Mouse (Mus musculus) stomach, embryonic 15.5 days (tissue): Measurements from ENCODE around the gene Etnk2. TPM values are rescaled to one million over a fixed set of nuclear protein-coding genes. Genes with fewer than 3 reads are reported as not detected.

Experiments
- ATAC-seq: fragments of 200-750 bp; cut with Nextera tagmentation; 2 replicates; pipeline ENCODE4 v1.8.0; 2017; ENCODE audit warnings: low read depth, moderate number of reproducible peaks, moderate TSS enrichment; ENCODE audit not compliant: insufficient read depth, low FRiP score
- H3K27ac ChIP-seq: fragments of 300-500 bp; sonication (generic); 2 replicates; pipeline ENCODE4 v1.5.1; 2015; ENCODE audit warnings: mild to moderate bottlenecking, inconsistent platforms
- H3K27me3 ChIP-seq: fragments of 300-500 bp; sonication (generic); replicated peaks from 2 replicates; pipeline ENCODE4 v1.6.1; 2015; ENCODE audit warnings: inconsistent platforms
- H3K36me3 ChIP-seq: fragments of 300-500 bp; sonication (generic); 2 replicates; pipeline ENCODE4 v1.6.1; 2015; ENCODE audit warnings: inconsistent platforms
- H3K4me1 ChIP-seq: fragments of 300-500 bp; sonication (generic); 2 replicates; pipeline ENCODE4 v1.6.1; 2015; ENCODE audit warnings: inconsistent platforms
- H3K4me2 ChIP-seq: fragments of 300-500 bp; sonication (generic); 2 replicates; pipeline ENCODE4 v1.6.1; 2015; ENCODE audit warnings: mild to moderate bottlenecking, inconsistent platforms
- H3K4me3 ChIP-seq: fragments of 300-500 bp; sonication (generic); replicated peaks from 2 replicates; pipeline ENCODE4 v1.5.1; 2015; ENCODE audit warnings: inconsistent platforms
- H3K9ac ChIP-seq: fragments of 300-500 bp; sonication (generic); 2 replicates; pipeline ENCODE4 v1.6.1; 2015; ENCODE audit warnings: inconsistent platforms
- H3K9me3 ChIP-seq: fragments of 300-500 bp; sonication (generic); 2 replicates; pipeline ENCODE4 v1.6.1; 2016; ENCODE audit warnings: inconsistent platforms
- WGBS: fragments of 180-500 bp; shearing (Covaris S2); methylation state at CpG from one replicate; pipeline ENCODE4 v1.1.7; 2015; 5-methylcytosine and 5-hydroxymethylcytosine counted together
- polyA plus RNA-seq: library from polyadenylated mRNA; unstranded; fragments of >200 nt; fragmentation: Nextera tagmentation; extraction: Ambion mirVana; gene quantifications from 2 replicates; pipeline ENCODE4 v1.2.1, GENCODE M21; 2015

Etnk2 gene
- polyA plus RNA-seq, 1 experiment from 2014 or later: 6.4 TPM

DNA sequence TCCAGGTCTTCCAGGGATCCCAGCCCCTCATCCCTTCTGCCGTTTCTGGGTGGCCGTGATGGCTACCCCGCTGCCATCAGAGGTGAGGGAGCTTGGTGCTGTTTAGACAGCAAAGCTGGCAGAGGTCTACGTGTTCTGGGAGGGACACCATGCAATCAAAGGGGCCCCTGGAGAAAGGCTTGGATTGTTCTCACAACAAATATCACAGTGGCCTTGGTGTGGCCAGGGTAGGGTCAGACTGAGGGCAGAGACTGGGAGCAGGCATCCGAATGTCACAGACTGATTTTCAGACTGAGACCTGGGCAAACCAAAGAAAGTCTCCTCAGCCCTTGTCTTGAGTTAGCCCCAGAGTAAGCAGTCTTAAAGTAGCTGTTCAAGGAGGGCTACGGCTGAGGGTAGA, 8.1 kb downstream of the Etnk2 start:
- Histone ChIP-seq H3K27me3 (no peaks in the 10 kb centered on the region), H3K4me3 (no peak overlapping the region), H3K9ac (no peak overlapping the region), H3K4me1 (peaks cover 9% of the 10 kb centered on the region), H3K9me3 (no peaks in the 10 kb centered on the region), H3K27ac (no peak overlapping the region), H3K4me2 (no peak overlapping the region), H3K36me3 (no peaks in the 10 kb centered on the region)
- no peak for ATAC-seq
- 72% methylated on average over 6 of the region's 6 CpGs for WGBS

DNA sequence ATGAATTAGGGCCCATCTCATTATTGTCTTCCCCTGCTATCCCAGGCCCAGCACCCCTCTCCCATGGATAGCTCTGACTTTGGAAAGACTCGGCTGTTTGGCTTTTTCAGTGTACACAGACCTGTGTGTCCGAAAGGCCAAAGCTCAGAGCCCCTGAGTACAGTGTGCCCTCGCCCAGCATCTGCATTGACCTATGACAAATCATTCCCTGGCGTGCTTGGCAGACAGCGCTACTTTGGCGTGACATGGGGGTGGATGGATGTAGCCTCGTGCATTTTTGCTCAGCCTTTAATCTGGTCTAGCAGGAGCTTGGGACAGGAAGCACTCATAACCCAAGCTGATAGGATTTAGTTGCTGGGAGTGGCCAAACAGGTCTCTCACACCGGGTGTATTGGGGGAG, 8.7 kb downstream of the Etnk2 start:
- 39% methylated on average over 8 of the region's 8 CpGs for WGBS
- no peak overlapping the region for H3K9ac ChIP-seq
- no peak overlapping the region for H3K27ac ChIP-seq
- ATAC-seq: no peak
- no peaks in the 10 kb centered on the region for H3K9me3 ChIP-seq
- H3K4me1 ChIP-seq: peaks cover 9% of the 10 kb centered on the region
- no peak overlapping the region for H3K4me2 ChIP-seq
- no peaks in the 10 kb centered on the region for H3K27me3 ChIP-seq
- H3K36me3 ChIP-seq: no peaks in the 10 kb centered on the region
- H3K4me3 ChIP-seq: no peak overlapping the region

DNA sequence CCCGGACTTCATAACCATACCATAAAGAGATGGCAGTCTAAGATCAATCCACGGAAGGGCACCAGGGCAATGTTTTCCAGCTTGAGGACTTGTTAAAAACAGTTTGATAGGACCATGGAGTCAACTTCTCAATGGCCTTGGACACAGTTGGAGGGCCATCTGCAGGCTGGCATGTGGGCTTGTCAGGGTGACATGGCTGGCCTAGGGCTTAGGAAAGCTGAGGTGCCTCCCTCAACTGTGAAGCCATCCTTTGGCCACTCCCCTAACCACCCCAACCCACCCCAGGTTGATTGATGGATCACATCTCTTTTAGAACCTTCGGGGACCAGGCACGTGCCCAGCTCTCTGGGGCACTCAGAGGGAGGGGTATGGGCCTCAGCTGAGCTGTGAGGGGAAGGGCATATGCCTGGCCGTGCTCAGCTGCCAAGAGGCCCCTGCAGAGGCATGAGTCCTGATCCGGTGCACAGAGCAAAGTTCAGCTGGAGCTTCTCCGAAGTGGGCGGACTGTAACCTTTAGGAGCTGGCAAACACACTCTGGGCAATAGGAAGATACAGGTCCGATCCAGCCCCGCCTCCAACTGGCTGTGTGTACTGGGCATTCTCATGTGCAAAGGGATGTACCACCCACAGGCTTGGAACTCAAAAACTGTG, 12.4 kb downstream of the Etnk2 start:
- Histone ChIP-seq H3K4me2 (no peak overlapping the region), H3K9ac (no peak overlapping the region), H3K9me3 (no peaks in the 10 kb centered on the region), H3K4me3 (no peak overlapping the region), H3K4me1 (peaks cover 15% of the 10 kb centered on the region), H3K36me3 (no peaks in the 10 kb centered on the region), H3K27me3 (no peaks in the 10 kb centered on the region), H3K27ac (no peak overlapping the region)
- peak; percentile 32; the same call in 1 of the 2 replicates for ATAC-seq
- 52% methylated on average over 10 of the region's 10 CpGs for WGBS

DNA sequence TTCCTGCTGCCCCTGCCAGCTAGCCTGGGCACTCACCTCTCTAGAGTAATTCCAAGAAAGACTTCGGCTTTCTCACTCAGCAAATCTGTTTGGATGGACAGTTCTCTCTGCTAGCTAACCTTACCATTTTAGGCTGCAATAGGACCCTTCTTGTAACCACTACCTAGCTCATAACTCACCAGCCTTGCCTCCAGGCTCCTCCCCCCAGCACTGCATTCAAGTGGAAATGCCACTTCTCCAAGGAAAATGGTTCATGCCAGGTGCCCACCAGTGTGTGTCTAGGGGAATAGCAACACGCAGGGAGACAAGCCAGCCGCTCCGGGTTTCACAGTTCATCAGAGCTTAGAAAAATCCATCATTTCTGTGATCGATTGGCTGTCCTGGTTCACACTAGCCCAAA, 14.2 kb downstream of the Etnk2 start:
- no peak for ATAC-seq
- no peak overlapping the region for H3K4me3 ChIP-seq
- H3K27me3 ChIP-seq: no peaks in the 10 kb centered on the region
- no peaks in the 10 kb centered on the region for H3K9me3 ChIP-seq
- H3K36me3 ChIP-seq: no peaks in the 10 kb centered on the region
- no peak overlapping the region for H3K9ac ChIP-seq
- peaks cover 15% of the 10 kb centered on the region for H3K4me1 ChIP-seq
- H3K4me2 ChIP-seq: no peak overlapping the region
- H3K27ac ChIP-seq: no peak overlapping the region
- WGBS: 82% methylated on average over 5 of the region's 5 CpGs

DNA sequence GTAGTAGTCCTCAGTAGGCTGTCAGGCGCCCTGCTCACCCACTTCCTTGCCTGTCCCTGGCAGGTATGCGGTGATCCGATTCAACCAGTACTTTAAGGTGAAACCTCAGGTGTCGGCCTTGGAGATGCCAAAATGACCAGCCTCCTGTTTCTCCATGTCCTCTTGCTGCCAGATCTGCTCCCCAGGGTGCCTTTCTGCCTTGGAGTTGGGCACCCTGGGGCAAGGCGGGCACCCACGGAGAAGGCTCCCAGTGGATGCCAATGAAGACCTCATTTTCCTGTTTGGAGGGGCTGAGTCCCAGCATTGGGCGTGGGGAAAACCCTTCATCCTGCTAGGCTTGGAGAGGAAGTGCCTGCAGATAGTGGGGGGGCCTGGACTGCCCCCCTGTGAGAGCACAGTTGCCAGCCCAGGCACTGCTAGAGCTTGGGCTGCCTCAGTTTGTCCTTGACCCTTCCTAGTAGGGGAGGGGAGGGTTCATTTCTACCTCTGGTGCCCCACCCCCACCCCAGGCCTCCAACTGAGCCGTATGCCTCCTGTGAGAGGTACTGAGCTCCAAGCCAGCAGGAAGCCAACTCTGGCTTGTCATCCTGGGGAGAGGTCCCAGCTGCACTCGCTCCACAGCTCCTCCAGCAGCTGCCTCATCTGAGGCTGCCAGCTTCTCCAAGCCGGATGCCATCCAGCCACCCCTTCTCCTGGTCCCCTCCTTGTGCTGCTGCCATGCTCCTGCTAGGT, 16.0 kb downstream of the Etnk2 start:
- no peaks in the 10 kb centered on the region for H3K9me3 ChIP-seq
- peaks cover 15% of the 10 kb centered on the region for H3K4me1 ChIP-seq
- ATAC-seq: no peak
- no peak overlapping the region for H3K9ac ChIP-seq
- no peak overlapping the region for H3K4me3 ChIP-seq
- no peak overlapping the region for H3K4me2 ChIP-seq
- H3K27me3 ChIP-seq: no peaks in the 10 kb centered on the region
- WGBS: 63% methylated on average over 10 of the region's 10 CpGs
- H3K36me3 ChIP-seq: peaks cover 4% of the 10 kb centered on the region; the same call in 1 of the 2 replicates
- no peak overlapping the region for H3K27ac ChIP-seq

DNA sequence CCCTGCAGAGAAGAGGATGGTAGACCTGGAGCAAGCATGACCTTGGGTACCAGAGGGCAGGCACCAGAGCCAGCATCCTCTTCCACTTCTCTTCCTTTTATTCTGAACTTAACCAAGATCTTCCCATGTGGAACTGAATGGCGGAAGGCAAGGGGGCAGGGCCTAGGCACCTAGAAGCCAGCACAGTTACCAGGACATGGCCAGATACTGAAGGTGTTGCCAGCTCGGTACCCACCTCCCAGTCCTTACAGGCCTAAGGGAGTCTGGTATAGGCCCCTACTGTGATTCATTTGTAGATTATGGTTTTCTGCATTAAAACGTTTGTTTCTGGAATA, 16.6 kb downstream of the Etnk2 start:
- Histone ChIP-seq H3K27ac (no peak overlapping the region), H3K4me3 (no peak overlapping the region), H3K4me2 (no peak overlapping the region), H3K27me3 (no peaks in the 10 kb centered on the region), H3K4me1 (peaks cover 15% of the 10 kb centered on the region), H3K9me3 (no peaks in the 10 kb centered on the region), H3K9ac (no peak overlapping the region), H3K36me3 (peaks cover 6% of the 10 kb centered on the region; the same call in 1 of the 2 replicates)
- ATAC-seq: no peak
- WGBS: 80% methylated on average over 3 of the region's 3 CpGs

DNA sequence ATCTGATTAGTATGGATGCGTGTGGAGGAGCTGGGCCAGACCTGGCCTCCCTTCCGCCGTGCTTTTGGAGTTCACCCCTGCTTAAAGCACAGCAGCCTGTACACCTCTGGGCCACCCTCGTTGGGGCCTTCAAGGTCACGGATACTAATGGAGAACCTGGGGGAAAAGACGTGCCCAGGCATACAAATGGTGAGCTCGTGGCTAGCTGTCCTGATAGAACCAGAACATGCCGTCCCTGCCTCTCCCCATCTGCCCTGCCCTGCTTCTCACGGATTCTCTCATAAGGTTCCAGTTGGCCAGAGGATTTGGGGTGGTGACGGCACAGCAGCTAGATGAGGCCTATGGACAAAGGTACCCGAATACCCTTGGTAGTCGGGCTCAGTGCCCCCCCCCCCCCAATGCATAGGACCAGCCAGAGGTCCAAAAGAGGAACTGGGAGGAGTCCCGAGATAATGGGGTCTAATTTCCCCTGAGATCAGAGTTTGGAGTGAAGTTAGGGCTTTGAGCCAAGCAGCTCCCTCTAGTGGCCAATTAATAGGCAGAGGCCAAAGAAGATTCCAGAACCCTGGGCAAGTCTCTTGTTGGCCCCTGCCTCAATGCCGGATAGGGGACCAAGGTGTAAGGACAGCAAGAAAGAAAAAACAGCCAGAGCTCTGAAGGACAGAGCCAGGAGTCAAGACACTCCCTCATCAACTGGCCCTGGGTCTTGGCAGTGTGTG, 17.1 kb downstream of the Etnk2 start:
- Histone ChIP-seq H3K9me3 (no peaks in the 10 kb centered on the region), H3K36me3 (peaks cover 6% of the 10 kb centered on the region; the same call in 1 of the 2 replicates), H3K27me3 (no peaks in the 10 kb centered on the region), H3K4me2 (no peak overlapping the region), H3K4me1 (peaks cover 15% of the 10 kb centered on the region), H3K4me3 (no peak overlapping the region), H3K9ac (no peak overlapping the region), H3K27ac (no peak overlapping the region)
- ATAC-seq: no peak
- WGBS: 66% methylated on average over 14 of the region's 14 CpGs

DNA sequence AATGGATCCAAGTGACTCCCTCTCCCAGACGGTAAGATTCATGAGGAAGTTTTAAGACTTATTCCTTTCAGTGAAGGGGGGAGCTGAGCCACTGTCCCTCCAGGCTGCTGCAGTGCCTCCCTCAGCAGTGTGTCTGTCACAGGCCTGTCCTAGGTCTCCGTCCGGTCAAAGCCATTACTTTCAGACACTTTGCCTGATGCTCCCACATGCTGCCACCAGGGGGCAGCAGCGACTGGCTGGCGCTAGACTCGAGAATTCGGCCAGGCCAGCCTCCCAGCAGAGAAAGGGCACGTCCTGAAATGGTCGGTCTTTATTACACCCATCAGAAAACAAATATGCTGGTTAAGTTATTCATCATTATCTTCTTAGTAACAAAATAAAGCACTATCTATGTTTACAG, 18.6 kb downstream of the Etnk2 start:
- Histone ChIP-seq H3K27ac (no peak overlapping the region), H3K4me1 (peaks cover 19% of the 10 kb centered on the region), H3K27me3 (no peaks in the 10 kb centered on the region), H3K36me3 (peaks cover 6% of the 10 kb centered on the region; the same call in 1 of the 2 replicates), H3K9me3 (no peaks in the 10 kb centered on the region), H3K4me2 (no peak overlapping the region), H3K4me3 (no peak overlapping the region), H3K9ac (no peak overlapping the region)
- WGBS: 8% methylated on average over 9 of the region's 9 CpGs
- no peak for ATAC-seq

DNA sequence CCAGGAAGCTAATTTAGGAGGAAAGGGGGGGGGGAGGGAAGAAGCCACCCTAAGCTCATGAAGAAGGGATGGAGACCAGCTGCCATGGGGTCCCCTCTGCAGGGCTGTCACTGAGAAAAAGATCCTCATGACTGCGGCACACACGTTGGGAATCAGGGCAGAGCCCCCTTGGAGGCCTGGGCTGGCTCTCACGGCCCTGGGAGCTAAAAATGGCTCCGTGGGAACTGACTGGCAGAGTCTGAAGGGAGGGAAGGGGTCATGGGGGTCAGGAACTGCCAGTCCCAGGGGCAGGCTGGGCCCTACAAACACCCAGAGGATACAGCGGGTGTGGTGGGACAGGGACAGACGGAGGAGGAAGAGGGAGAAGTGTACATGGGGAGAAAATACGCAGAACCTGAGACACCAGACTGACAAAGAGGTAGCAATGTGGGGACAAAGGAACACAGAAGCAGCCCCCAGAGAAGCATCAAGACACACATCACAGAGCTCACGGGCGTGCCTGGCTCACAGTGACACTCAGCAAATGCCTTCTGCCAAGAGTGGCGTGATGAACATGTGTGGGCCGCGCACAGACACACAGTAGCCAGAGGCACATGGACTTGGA, 19.3 kb downstream of the Etnk2 start:
- H3K27ac ChIP-seq: no peak overlapping the region
- no peaks in the 10 kb centered on the region for H3K9me3 ChIP-seq
- no peak overlapping the region for H3K9ac ChIP-seq
- H3K27me3 ChIP-seq: no peaks in the 10 kb centered on the region
- no peak overlapping the region for H3K4me3 ChIP-seq
- ATAC-seq: no peak
- H3K4me2 ChIP-seq: no peak overlapping the region
- peaks cover 19% of the 10 kb centered on the region for H3K4me1 ChIP-seq
- H3K36me3 ChIP-seq: peaks cover 6% of the 10 kb centered on the region; the same call in 1 of the 2 replicates
- WGBS: 58% methylated on average over 12 of the region's 12 CpGs

DNA sequence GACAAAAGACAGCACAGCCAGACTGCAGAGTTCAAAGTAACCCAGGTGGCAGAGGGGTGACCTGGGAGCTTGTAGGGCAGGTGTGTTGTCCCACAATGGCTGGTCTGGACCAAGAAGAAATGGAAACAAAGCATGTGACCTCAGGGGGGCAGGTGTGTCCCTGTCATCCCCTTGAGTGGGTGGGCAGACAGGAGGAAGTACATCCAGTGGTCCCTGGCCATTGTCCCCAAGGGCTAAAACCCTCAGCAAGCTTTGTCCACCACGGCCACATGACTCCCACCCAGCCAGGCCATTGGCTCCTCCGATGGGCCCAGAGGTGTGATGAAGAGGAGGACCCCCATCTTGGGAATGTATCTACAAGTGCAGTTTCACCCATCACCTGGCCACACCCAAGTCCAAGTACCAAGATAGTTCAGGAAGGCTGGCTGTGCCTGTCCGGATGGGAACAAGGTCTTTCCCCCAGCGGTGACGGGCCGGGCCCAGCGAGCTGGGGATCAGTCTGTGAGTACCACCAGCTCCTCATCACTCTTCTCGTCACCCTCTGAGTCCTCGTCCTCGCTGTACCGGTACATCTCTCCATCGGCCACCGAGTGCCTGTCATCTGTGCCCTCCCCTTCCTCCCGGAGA, 19.9 kb downstream of the Etnk2 start:
- peaks cover 19% of the 10 kb centered on the region for H3K4me1 ChIP-seq
- H3K9ac ChIP-seq: no peak overlapping the region
- H3K9me3 ChIP-seq: no peaks in the 10 kb centered on the region
- no peak overlapping the region for H3K27ac ChIP-seq
- 90% methylated on average over 14 of the region's 14 CpGs for WGBS
- ATAC-seq: no peak
- no peak overlapping the region for H3K4me3 ChIP-seq
- no peak overlapping the region for H3K4me2 ChIP-seq
- H3K36me3 ChIP-seq: peaks cover 6% of the 10 kb centered on the region; the same call in 1 of the 2 replicates
- no peaks in the 10 kb centered on the region for H3K27me3 ChIP-seq

DNA sequence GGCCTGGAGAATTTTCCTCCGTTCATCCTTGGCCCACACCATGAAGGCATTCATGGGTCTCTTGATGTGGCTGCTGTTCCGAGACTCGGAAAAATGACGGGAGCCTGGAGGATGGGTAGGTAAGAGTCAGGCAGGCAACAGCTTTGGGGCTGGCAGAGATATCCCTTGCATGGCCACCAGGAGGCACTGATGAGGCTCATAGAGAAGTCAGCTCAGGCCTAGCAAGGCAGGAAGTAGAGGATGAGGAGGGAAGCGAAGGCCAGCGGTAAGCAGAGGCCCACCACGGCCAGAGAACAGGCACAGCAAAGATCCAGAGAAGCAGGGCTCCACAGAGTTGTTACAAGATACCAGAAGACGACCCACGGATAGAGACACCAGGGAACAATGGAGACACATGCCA, 22.1 kb downstream of the Etnk2 start:
- no peak overlapping the region for H3K4me3 ChIP-seq
- no peak for ATAC-seq
- H3K9ac ChIP-seq: no peak overlapping the region
- WGBS: 42% methylated on average over 9 of the region's 9 CpGs
- peaks cover 7% of the 10 kb centered on the region; the same call in 1 of the 2 replicates for H3K4me1 ChIP-seq
- peaks cover 6% of the 10 kb centered on the region; the same call in 1 of the 2 replicates for H3K36me3 ChIP-seq
- H3K27ac ChIP-seq: no peak overlapping the region
- no peaks in the 10 kb centered on the region for H3K9me3 ChIP-seq
- H3K27me3 ChIP-seq: no peaks in the 10 kb centered on the region
- H3K4me2 ChIP-seq: no peak overlapping the region; the same call in 1 of the 2 replicates
